Mouse (Mus musculus): ENCODE measurements at regions not wholly inside any gene's neighbourhood (a gene's known extent, or its start where the extent isn't known, plus 50 kb on each side); places are given as distances from the start of the nearest gene placed in this dataset.

- TF ChIP-seq CTCF (conservative IDR thresholded peaks at IDR 0.05; ENCODE audit: insufficient read depth, insufficient read length, low read depth, low read length) = no peak
- no peak for TF ChIP-seq POLR2A (IDR thresholded peaks at IDR 0.05; ENCODE audit: low read depth, low read length)
These were observed 91.0 kb upstream of the Cdk6 start for GRCm38 (mm10) chr5:3250273-3250672.

Data from kidney, adult 2 months (tissue).